18 mouse cellular contexts compared by ENCODE assay signal in genomic region chr6:62066363-62067023, GRCm38 (mm10).
A peak's percentile ranks its signal among the peaks of the same experiment; 100 is the strongest.
DNase-seq lines count a peak whose midpoint lies in the region; ATAC-seq and TF ChIP-seq lines count a peak whose summit lies in the region.
"Had no signal": no experiment of that assay in that cellular context is flagged by ENCODE, and none has a peak within 500 bp of the region (broad histone marks: within the 10 kb centered on the region; RNA-seq: fewer than 3 reads in every experiment).

No protein-coding gene starts in this region.

- H3K27ac ChIP-seq in neural tube, embryonic 12.5 days, result no peak overlapping the region
- H3K27ac ChIP-seq in neural tube, embryonic 15.5 days (replicated peaks), result no peak overlapping the region
- no peak overlapping the region for H3K27ac ChIP-seq in forebrain, embryonic 15.5 days (replicated peaks)
- H3K27ac ChIP-seq in midbrain, embryonic 12.5 days (replicated peaks), result no peak overlapping the region
- no peak overlapping the region for H3K27ac ChIP-seq in kidney, adult 2 months (ENCODE audit: insufficient read depth, low read depth, low read length)
- H3K27ac ChIP-seq in heart, embryonic 10.5 days, result no peak overlapping the region
- H3K27ac ChIP-seq: heart, embryonic 13.5 days; left cerebral cortex, adult 2 months; limb, embryonic 13.5 days; macrophage had no signal

- TF ChIP-seq CTCF in kidney, adult 2 months (conservative IDR thresholded peaks at IDR 0.05; ENCODE audit: insufficient read depth, insufficient read length, low read depth, low read length), result no peak

- no peak for TF ChIP-seq POLR2A in kidney, adult 2 months (IDR thresholded peaks at IDR 0.05; ENCODE audit: low read depth, low read length)

- no peaks in the 10 kb centered on the region for H3K4me1 ChIP-seq in neural tube, embryonic 12.5 days
- H3K4me1 ChIP-seq in neural tube, embryonic 15.5 days, result no peaks in the 10 kb centered on the region
- H3K4me1 ChIP-seq in forebrain, embryonic 15.5 days, result no peaks in the 10 kb centered on the region
- H3K4me1 ChIP-seq in midbrain, embryonic 12.5 days, result no peaks in the 10 kb centered on the region
- no peaks in the 10 kb centered on the region for H3K4me1 ChIP-seq in kidney, adult 2 months (ENCODE audit: control insufficient read depth, insufficient read depth, low read length)
- H3K4me1 ChIP-seq in heart, embryonic 10.5 days, result no peaks in the 10 kb centered on the region
- H3K4me1 ChIP-seq: heart, embryonic 13.5 days; limb, embryonic 13.5 days had no signal

- no peak overlapping the region for H3K4me2 ChIP-seq in neural tube, embryonic 12.5 days (replicated peaks)
- H3K4me2 ChIP-seq in neural tube, embryonic 15.5 days, result no peak overlapping the region
- no peak overlapping the region for H3K4me2 ChIP-seq in forebrain, embryonic 15.5 days (replicated peaks)
- H3K4me2 ChIP-seq in midbrain, embryonic 12.5 days (replicated peaks), result no peak overlapping the region
- H3K4me2 ChIP-seq: heart, embryonic 13.5 days; limb, embryonic 13.5 days had no signal

- H3K36me3 ChIP-seq in neural tube, embryonic 12.5 days, result no peaks in the 10 kb centered on the region
- no peaks in the 10 kb centered on the region for H3K36me3 ChIP-seq in neural tube, embryonic 15.5 days
- no peaks in the 10 kb centered on the region for H3K36me3 ChIP-seq in forebrain, embryonic 15.5 days
- H3K36me3 ChIP-seq in midbrain, embryonic 12.5 days, result no peaks in the 10 kb centered on the region
- H3K36me3 ChIP-seq in kidney, adult 2 months (ENCODE audit: control insufficient read depth, insufficient read depth, low read length), result no peaks in the 10 kb centered on the region
- H3K36me3 ChIP-seq in heart, embryonic 10.5 days, result no peaks in the 10 kb centered on the region
- H3K36me3 ChIP-seq: heart, embryonic 13.5 days; limb, embryonic 13.5 days had no signal

- WGBS in neural tube, embryonic 12.5 days, result 60% methylated on average over 6 of the region's 6 CpGs
- WGBS in neural tube, embryonic 15.5 days, result 47% methylated on average over 6 of the region's 6 CpGs
- 44% methylated on average over 6 of the region's 6 CpGs for WGBS in forebrain, embryonic 15.5 days
- 52% methylated on average over 6 of the region's 6 CpGs for WGBS in midbrain, embryonic 12.5 days
- 69% methylated on average over 6 of the region's 6 CpGs for WGBS in kidney, adult 2 months
- 80% methylated on average over 6 of the region's 6 CpGs for WGBS in heart, embryonic 10.5 days

- no peaks in the 10 kb centered on the region for H3K27me3 ChIP-seq in neural tube, embryonic 12.5 days (replicated peaks)
- H3K27me3 ChIP-seq in neural tube, embryonic 15.5 days (replicated peaks), result no peaks in the 10 kb centered on the region
- no peaks in the 10 kb centered on the region for H3K27me3 ChIP-seq in forebrain, embryonic 15.5 days
- H3K27me3 ChIP-seq in midbrain, embryonic 12.5 days, result no peaks in the 10 kb centered on the region
- no peaks in the 10 kb centered on the region for H3K27me3 ChIP-seq in kidney, adult 2 months (replicated peaks; ENCODE audit: control insufficient read depth, insufficient read depth, low read length)
- no peaks in the 10 kb centered on the region for H3K27me3 ChIP-seq in heart, embryonic 10.5 days (ENCODE audit: insufficient read depth, poor library complexity, severe bottlenecking)
- H3K27me3 ChIP-seq: heart, embryonic 13.5 days; limb, embryonic 13.5 days had no signal

- DNase-seq in kidney, postnatal 36 days, result no peak
- DNase-seq in kidney, adult 2 months, result no peak
- no peak for DNase-seq in heart, embryonic 10.5 days (ENCODE audit: low spot score)
- DNase-seq: cerebellum, adult 18-20 months; gastrocnemius, postnatal 14 days; kidney, adult 9 months; liver, postnatal 0 days; right cerebral cortex, postnatal 14 days; thymus, adult 18-20 months had no signal

- no peak overlapping the region for H3K9ac ChIP-seq in neural tube, embryonic 12.5 days
- no peak overlapping the region for H3K9ac ChIP-seq in neural tube, embryonic 15.5 days (replicated peaks)
- H3K9ac ChIP-seq in forebrain, embryonic 15.5 days (replicated peaks), result no peak overlapping the region
- no peak overlapping the region for H3K9ac ChIP-seq in midbrain, embryonic 12.5 days (replicated peaks)
- H3K9ac ChIP-seq: heart, embryonic 13.5 days; limb, embryonic 13.5 days; liver, postnatal 0 days had no signal

- no peak overlapping the region for H3K4me3 ChIP-seq in neural tube, embryonic 12.5 days
- no peak overlapping the region for H3K4me3 ChIP-seq in neural tube, embryonic 15.5 days (replicated peaks)
- H3K4me3 ChIP-seq in forebrain, embryonic 15.5 days, result no peak overlapping the region
- no peak overlapping the region for H3K4me3 ChIP-seq in midbrain, embryonic 12.5 days
- H3K4me3 ChIP-seq in kidney, adult 2 months (ENCODE audit: insufficient read depth, low read depth, low read length), result no peak overlapping the region
- no peak overlapping the region for H3K4me3 ChIP-seq in heart, embryonic 10.5 days
- H3K4me3 ChIP-seq: heart, embryonic 13.5 days; left cerebral cortex, adult 2 months; limb, embryonic 13.5 days had no signal

- peak; percentile 63; the same call in 1 of the 2 replicates for ATAC-seq in neural tube, embryonic 12.5 days (ENCODE audit: low FRiP score, low read depth)
- no peak for ATAC-seq in neural tube, embryonic 15.5 days (ENCODE audit: low FRiP score)
- ATAC-seq in forebrain, embryonic 15.5 days (replicated peaks), result peak; percentile 79; the same call in 1 of the 2 replicates
- ATAC-seq in midbrain, embryonic 12.5 days (ENCODE audit: low FRiP score, low read depth), result peak; percentile 95
- ATAC-seq: CD4-positive, CD25-positive, alpha-beta regulatory T cell, adult 4 months; liver, postnatal 0 days had no signal

- H3K9me3 ChIP-seq in neural tube, embryonic 12.5 days, result no peaks in the 10 kb centered on the region
- H3K9me3 ChIP-seq in neural tube, embryonic 15.5 days (replicated peaks), result no peaks in the 10 kb centered on the region
- H3K9me3 ChIP-seq in forebrain, embryonic 15.5 days, result no peaks in the 10 kb centered on the region
- no peaks in the 10 kb centered on the region for H3K9me3 ChIP-seq in midbrain, embryonic 12.5 days
- no peaks in the 10 kb centered on the region for H3K9me3 ChIP-seq in heart, embryonic 10.5 days
- H3K9me3 ChIP-seq: heart, embryonic 13.5 days; limb, embryonic 13.5 days had no signal
